Mouse (Mus musculus): Measurements from ENCODE around the gene Cyld.

DNA sequence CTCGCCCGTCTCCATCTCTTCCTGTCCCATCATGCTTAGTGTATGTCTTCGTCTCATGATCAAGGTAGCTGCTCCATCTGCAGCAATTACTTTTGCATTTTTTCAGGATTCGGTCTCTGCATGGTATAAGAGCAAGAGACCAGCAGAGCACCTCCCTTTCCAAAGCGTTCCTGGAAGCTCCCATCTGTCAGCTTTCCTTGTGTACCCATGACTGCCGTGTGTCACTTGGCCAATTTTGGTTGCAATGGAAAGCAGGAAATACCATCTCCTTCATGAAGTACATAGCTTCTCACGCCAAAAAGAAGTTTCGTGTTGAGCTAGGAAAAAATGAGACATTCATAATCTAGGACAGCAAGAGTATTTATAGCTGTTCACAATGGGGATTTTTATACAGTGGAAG lies 15.8 kb upstream of the Cyld start:
- TF ChIP-seq EP300 (IDR thresholded peaks at IDR 0.05): no peak
- no peak for TF ChIP-seq CTCF (IDR thresholded peaks at IDR 0.05)
